9 mouse cellular contexts compared by ENCODE assay signal in the genomic region with DNA sequence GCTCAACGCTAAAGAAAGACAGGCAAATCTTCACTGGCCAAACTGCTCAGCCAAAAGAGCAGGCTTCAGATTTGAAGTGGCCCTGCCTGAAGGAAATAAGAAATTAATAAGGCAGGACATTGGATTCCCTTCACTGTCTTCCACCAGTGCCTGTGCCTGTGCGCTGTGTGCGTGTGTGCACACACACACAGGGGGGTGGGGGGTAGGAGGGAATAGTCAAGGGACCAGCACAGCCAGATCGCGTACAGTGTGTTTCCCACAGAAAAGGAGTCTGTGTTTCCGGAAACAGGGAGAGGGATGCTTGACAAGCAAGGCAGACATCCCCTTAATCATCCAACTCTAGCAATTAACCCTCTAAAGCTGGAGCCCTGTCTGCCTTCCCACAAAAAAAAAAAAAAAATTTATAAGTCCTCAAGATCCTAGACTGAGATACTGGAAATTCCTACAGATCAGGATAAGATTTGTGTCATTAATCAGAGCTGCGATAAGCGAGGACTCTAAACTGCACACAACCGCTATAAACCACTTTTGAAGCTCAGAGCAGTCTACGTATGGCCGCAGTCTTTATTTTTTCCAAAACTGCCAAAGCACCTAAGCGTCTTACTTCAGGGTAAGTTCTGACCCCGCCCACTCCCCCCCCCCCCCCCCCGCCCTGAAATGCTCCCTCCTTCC. TPM values are rescaled to one million over a fixed set of nuclear protein-coding genes. Genes with fewer than 3 reads are reported as not detected.
A peak's percentile ranks its signal among the peaks of the same experiment; 100 is the strongest.
DNase-seq lines count a peak whose midpoint lies in the region; ATAC-seq lines count a peak whose summit lies in the region.
"Had no signal": no experiment of that assay in that cellular context is flagged by ENCODE, and none has a peak within 500 bp of the region (broad histone marks: within the 10 kb centered on the region; RNA-seq: fewer than 3 reads in every experiment).

No protein-coding gene starts in this region.

- H3K9me3 ChIP-seq in heart, embryonic 15.5 days (replicated peaks) = no peaks in the 10 kb centered on the region
- no peaks in the 10 kb centered on the region for H3K9me3 ChIP-seq in embryonic facial prominence, embryonic 12.5 days
- no peaks in the 10 kb centered on the region for H3K9me3 ChIP-seq in hindbrain, embryonic 14.5 days (ENCODE audit: control insufficient read depth, low read length)
- H3K9me3 ChIP-seq in midbrain, embryonic 14.5 days (ENCODE audit: control insufficient read depth, low read length) = no peaks in the 10 kb centered on the region

- intact Hi-C loops in heart, postnatal 14 days (cut with DNase I) = no loop called here

- H3K4me2 ChIP-seq in heart, embryonic 15.5 days = peak overlapping the region; percentile 69
- H3K4me2 ChIP-seq in embryonic facial prominence, embryonic 12.5 days (replicated peaks) = peak overlapping the region; percentile 54
- peak overlapping the region; percentile 75 for H3K4me2 ChIP-seq in hindbrain, embryonic 14.5 days (replicated peaks)
- H3K4me2 ChIP-seq in midbrain, embryonic 14.5 days (ENCODE audit: low read length) = peak overlapping the region; percentile 55

- no peak for DNase-seq in heart, postnatal 14 days
- DNase-seq in hindbrain, embryonic 14.5 days (ENCODE audit: low spot score) = no peak
- no peak for DNase-seq in midbrain, embryonic 14.5 days
- DNase-seq in frontal cortex, postnatal 14 days (ENCODE audit: low spot score in 2 of 2) = no peak
- no peak for DNase-seq in cerebellum, adult 9-10 months
- DNase-seq in urinary bladder, postnatal 4 days (ENCODE audit: low spot score in 2 of 2) = no peak

- no peak for ATAC-seq in heart, embryonic 15.5 days (replicated peaks; ENCODE audit: insufficient number of reproducible peaks, insufficient read depth, low FRiP score, low read depth)
- no peak; the same call in 1 of the 2 replicates for ATAC-seq in embryonic facial prominence, embryonic 12.5 days (ENCODE audit: insufficient number of reproducible peaks, insufficient read depth, low FRiP score, low TSS enrichment)
- 0 out of 2 replicates have a peak, but pooled peaks have one; percentile 29 for ATAC-seq in hindbrain, embryonic 14.5 days (ENCODE audit: low FRiP score)
- peak; percentile 31 for ATAC-seq in midbrain, embryonic 14.5 days (ENCODE audit: low FRiP score, low TSS enrichment)

- H3K4me3 ChIP-seq in heart, embryonic 15.5 days = peak overlapping the region; percentile 36
- 0 out of 2 replicates have a peak overlapping the region, but pooled peaks have one; percentile 1 for H3K4me3 ChIP-seq in embryonic facial prominence, embryonic 12.5 days
- H3K4me3 ChIP-seq in hindbrain, embryonic 14.5 days (replicated peaks; ENCODE audit: low read length) = peak overlapping the region; percentile 26; the same call in 1 of the 2 replicates
- H3K4me3 ChIP-seq in midbrain, embryonic 14.5 days (replicated peaks; ENCODE audit: low read depth, low read length) = no peak overlapping the region

- no peak overlapping the region for H3K27ac ChIP-seq in heart, embryonic 15.5 days
- H3K27ac ChIP-seq in embryonic facial prominence, embryonic 12.5 days = no peak overlapping the region
- no peak overlapping the region for H3K27ac ChIP-seq in hindbrain, embryonic 14.5 days
- no peak overlapping the region for H3K27ac ChIP-seq in midbrain, embryonic 14.5 days (replicated peaks; ENCODE audit: low read depth, low read length)

- H3K36me3 ChIP-seq in heart, embryonic 15.5 days = no peaks in the 10 kb centered on the region
- H3K36me3 ChIP-seq in embryonic facial prominence, embryonic 12.5 days = no peaks in the 10 kb centered on the region
- H3K36me3 ChIP-seq in hindbrain, embryonic 14.5 days (replicated peaks; ENCODE audit: control insufficient read depth, insufficient read depth) = no peaks in the 10 kb centered on the region
- H3K36me3 ChIP-seq in midbrain, embryonic 14.5 days (ENCODE audit: control insufficient read depth, insufficient read depth, low read length) = no peaks in the 10 kb centered on the region

- peaks cover 10% of the 10 kb centered on the region; the same call in 1 of the 2 replicates for H3K27me3 ChIP-seq in heart, embryonic 15.5 days
- no peaks in the 10 kb centered on the region for H3K27me3 ChIP-seq in embryonic facial prominence, embryonic 12.5 days
- no peaks in the 10 kb centered on the region for H3K27me3 ChIP-seq in hindbrain, embryonic 14.5 days (ENCODE audit: control insufficient read depth, insufficient read depth, low read length)
- H3K27me3 ChIP-seq in midbrain, embryonic 14.5 days (ENCODE audit: control insufficient read depth, insufficient read depth, low read length) = no peaks in the 10 kb centered on the region

- 36% methylated on average over 13 of the region's 14 CpGs for WGBS in heart, embryonic 15.5 days
- whole genome bisulfite sequencing in embryonic facial prominence, embryonic 12.5 days = 30% methylated on average over 12 of the region's 14 CpGs
- WGBS in hindbrain, embryonic 14.5 days = 35% methylated on average over 14 of the region's 14 CpGs
- 43% methylated on average over 14 of the region's 14 CpGs for WGBS in midbrain, embryonic 14.5 days

- H3K9ac ChIP-seq in heart, embryonic 15.5 days = no peak overlapping the region
- H3K9ac ChIP-seq in embryonic facial prominence, embryonic 12.5 days = no peak overlapping the region
- H3K9ac ChIP-seq in hindbrain, embryonic 14.5 days = peak overlapping the region; percentile 55; the same call in 1 of the 2 replicates
- H3K9ac ChIP-seq in midbrain, embryonic 14.5 days (replicated peaks; ENCODE audit: low read length) = no peak overlapping the region; the same call in 1 of the 2 replicates

- peaks cover 4% of the 10 kb centered on the region; the same call in 1 of the 2 replicates for H3K4me1 ChIP-seq in heart, embryonic 15.5 days (replicated peaks)
- peaks cover 6% of the 10 kb centered on the region; the same call in 1 of the 2 replicates for H3K4me1 ChIP-seq in embryonic facial prominence, embryonic 12.5 days
- peaks cover 3% of the 10 kb centered on the region; the same call in 1 of the 2 replicates for H3K4me1 ChIP-seq in hindbrain, embryonic 14.5 days (replicated peaks; ENCODE audit: control insufficient read depth, insufficient read depth, low read length)
- no peaks in the 10 kb centered on the region for H3K4me1 ChIP-seq in midbrain, embryonic 14.5 days (ENCODE audit: control insufficient read depth, insufficient read depth, low read length)

RNA-seq across cellular contexts. Expression of gene Tmco5, which starts 15.0 kb away (rescaled TPM):
- not detected in 2 replicates for polyA plus RNA-seq in heart, embryonic 15.5 days (2015; fragmentation: Nextera tagmentation; extraction: Ambion mirVana)
- not detected for total RNA-seq in heart, postnatal 14 days (2021)
- polyA plus RNA-seq in embryonic facial prominence, embryonic 12.5 days (2016; fragmentation: Nextera tagmentation; extraction: Ambion mirVana) = not detected in 2 replicates
- not detected in 2 replicates for polyA plus RNA-seq in hindbrain, embryonic 14.5 days (2014; fragmentation: Nextera tagmentation; extraction: Ambion mirVana)
- not detected in 2 replicates for polyA plus RNA-seq in midbrain, embryonic 14.5 days (2014; fragmentation: Nextera tagmentation; extraction: Ambion mirVana)
- total RNA-seq: gastrocnemius, postnatal 4 days had no signal

Comparison
In these comparisons a context has a peak if more than half of its experiments do, and no peak if none do; other contexts are left out.
1. ATAC-seq: peak in hindbrain, embryonic 14.5 days (single experiment) and midbrain, embryonic 14.5 days (single experiment); none in heart, embryonic 15.5 days (single experiment) and embryonic facial prominence, embryonic 12.5 days (single experiment).
2. Peak in every context shown above with its lines, with median percentiles within 50 percentile points of each other: H3K4me2 ChIP-seq.